Mouse (Mus musculus): ENCODE measurements around the gene 1700013F07Rik.
A peak's percentile ranks its signal among the peaks of the same experiment; 100 is the strongest.
"Not testable (repeated sequence)": the region's sequence is repeated elsewhere in the genome, so short reads cannot be mapped to it uniquely, and the experiment has no call there.

1700013F07Rik gene

GRCm38 (mm10) chr3:108533951-108534350 lies at the start of gene 1700013F07Rik:
Gene 1700013F07Rik (plus strand): TSS chr3:108534150.
- no peak for DNase-seq

GRCm38 (mm10) chr3:108484749-108485148 lies 49.2 kb upstream of the 1700013F07Rik start:
- DNase-seq: no peak

GRCm38 (mm10) chr3:108489968-108490367 lies 44.0 kb upstream of the 1700013F07Rik start:
- peak; percentile 5 for DNase-seq

- no peak for DNase-seq
Observed at GRCm38 (mm10) chr3:108494861-108495474, 39.0 kb upstream of the 1700013F07Rik start.

- DNase-seq: no peak
Observed at GRCm38 (mm10) chr3:108495486-108495885, 38.5 kb upstream of the 1700013F07Rik start.

- no peak for DNase-seq
Observed at GRCm38 (mm10) chr3:108497602-108498001, 36.3 kb upstream of the 1700013F07Rik start.

GRCm38 (mm10) chr3:108499826-108500225 lies 34.1 kb upstream of the 1700013F07Rik start:
- DNase-seq: no peak

- DNase-seq: not testable (repeated sequence)
Observed at GRCm38 (mm10) chr3:108501411-108501810, 32.5 kb upstream of the 1700013F07Rik start.

- no peak for DNase-seq
Observed at GRCm38 (mm10) chr3:108503908-108504307, 30.0 kb upstream of the 1700013F07Rik start.

- no peak for DNase-seq
Observed at GRCm38 (mm10) chr3:108508745-108509474, 25.0 kb upstream of the 1700013F07Rik start.

GRCm38 (mm10) chr3:108510156-108510555 lies 23.8 kb upstream of the 1700013F07Rik start:
- DNase-seq: no peak

- no peak for DNase-seq
Observed at GRCm38 (mm10) chr3:108510716-108511483, 23.1 kb upstream of the 1700013F07Rik start.

- no peak for DNase-seq
Observed at GRCm38 (mm10) chr3:108513465-108513864, 20.5 kb upstream of the 1700013F07Rik start.

- DNase-seq: no peak
Observed at GRCm38 (mm10) chr3:108518276-108518675, 15.7 kb upstream of the 1700013F07Rik start.

GRCm38 (mm10) chr3:108523415-108523814 lies 10.5 kb upstream of the 1700013F07Rik start:
- no peak for DNase-seq

- DNase-seq: no peak
Observed at GRCm38 (mm10) chr3:108528489-108528888, 5.5 kb upstream of the 1700013F07Rik start.

GRCm38 (mm10) chr3:108533114-108533885 lies 650 bp upstream of the 1700013F07Rik start:
- no peak for DNase-seq

GRCm38 (mm10) chr3:108535896-108536516 lies 2.1 kb downstream of the 1700013F07Rik start:
- no peak for DNase-seq

- DNase-seq: peak; percentile 54
Observed at GRCm38 (mm10) chr3:108536517-108537260, 2.7 kb downstream of the 1700013F07Rik start, which contains the start of gene 5330417C22Rik. Gene 5330417C22Rik (minus strand): TSS chr3:108536536.

GRCm38 (mm10) chr3:108537303-108537702 lies 3.4 kb downstream of the 1700013F07Rik start:
- DNase-seq: peak; percentile 78

GRCm38 (mm10) chr3:108542299-108542698 lies 8.3 kb downstream of the 1700013F07Rik start:
- no peak for DNase-seq

Data from thymus, postnatal 25 days (tissue).